Mouse (Mus musculus) gastrocnemius, adult 8-10 months (tissue): Measurements from ENCODE around the gene Tfpi. TPM values are rescaled to one million over a fixed set of nuclear protein-coding genes. Genes with fewer than 3 reads are reported as not detected.
"Not testable (repeated sequence)": the region's sequence is repeated elsewhere in the genome, so short reads cannot be mapped to it uniquely, and the experiment has no call there.

ENCODE experiments used
- DNase-seq, 2 experiments: peaks; one replicate each; pipeline ENCODE4 v3.0.0; 2022; ENCODE audit warnings: low spot score in 2 of 2
- total RNA-seq, 4 experiments: library from RNA; stranded (reverse); gene quantifications; 2 replicates each; pipeline ENCODE4 v1.2.4; 2022

Tfpi gene
- 1 to 10 TPM; 1.7 to 3.3 (median 2.2) TPM for total RNA-seq

- DNase-seq: no peak
Measured at GRCm38 (mm10) chr2:84476577-84476976, at the start of gene Tfpi. Gene Tfpi (minus strand): TSS chr2:84476775.

DNA sequence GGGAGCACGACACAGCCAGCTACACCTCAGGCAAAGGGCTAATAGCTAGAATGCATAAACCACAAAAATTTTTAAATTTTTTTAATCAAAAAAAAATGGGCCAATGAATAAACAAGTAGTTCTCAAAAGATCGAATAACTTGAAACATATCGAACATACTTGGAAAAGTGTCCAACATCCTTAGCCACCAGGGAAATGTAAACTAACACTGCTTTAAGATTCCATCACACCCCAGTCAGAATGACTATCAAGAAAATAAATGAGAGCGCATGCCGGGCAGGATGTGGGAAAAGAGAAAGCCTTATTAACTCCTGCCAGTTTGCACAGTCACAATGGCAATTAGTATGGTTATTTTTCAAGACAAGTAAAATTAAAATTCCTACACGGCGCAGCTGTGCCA is 49.6 kb upstream of the Tfpi start:
- DNase-seq: no peak

DNA sequence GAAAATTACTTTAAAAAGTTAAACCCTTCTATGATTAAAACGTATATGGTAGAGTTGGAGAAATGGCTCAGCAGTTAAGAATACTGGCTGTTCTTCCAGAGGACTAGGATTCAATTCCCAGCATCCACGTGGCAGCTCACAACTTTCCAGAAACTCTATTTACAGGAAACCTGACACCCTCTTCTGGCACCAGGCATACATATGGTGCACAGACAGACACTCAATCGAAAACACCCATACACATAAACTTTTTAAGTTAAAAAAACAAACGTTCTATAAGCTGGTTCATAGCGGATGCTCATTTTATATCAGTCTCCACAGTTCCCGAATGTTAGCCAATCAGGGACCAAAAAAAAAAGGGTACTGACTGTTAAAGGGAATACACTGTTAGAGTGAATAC is 49.2 kb upstream of the Tfpi start:
- no peak for DNase-seq

GRCm38 (mm10) chr2:84525047-84525446 is 48.5 kb upstream of the Tfpi start:
- DNase-seq: no peak

- no peak for DNase-seq
Measured at GRCm38 (mm10) chr2:84523994-84524393, 47.4 kb upstream of the Tfpi start.

- no peak for DNase-seq
Measured at GRCm38 (mm10) chr2:84523103-84523865, 46.7 kb upstream of the Tfpi start.

DNA sequence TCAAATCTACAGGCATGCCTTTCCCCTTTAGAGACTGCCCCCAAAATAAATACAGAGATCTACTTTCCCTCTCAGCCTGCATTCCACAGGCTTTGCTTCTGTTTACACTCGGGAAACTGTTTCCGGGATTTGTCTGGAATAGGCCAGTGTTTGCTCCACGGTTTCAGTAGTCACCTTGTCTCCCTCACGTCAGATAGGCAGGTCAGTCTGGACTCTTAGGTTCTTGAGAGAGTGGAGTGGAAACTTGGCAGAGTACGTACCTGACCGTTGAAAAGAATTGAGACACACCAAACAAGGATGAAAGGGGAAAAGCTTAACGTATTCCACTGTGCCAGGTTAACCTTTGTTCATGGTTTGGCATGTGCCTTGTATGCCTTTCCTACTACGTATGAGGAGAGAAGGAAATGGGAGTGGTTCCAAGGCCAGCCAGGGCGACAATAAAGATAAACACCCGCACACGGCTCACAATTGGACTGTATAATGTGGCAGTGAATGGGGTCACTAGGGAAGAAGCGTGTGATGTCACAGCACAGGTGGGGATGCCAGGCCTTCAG is 43.0 kb upstream of the Tfpi start:
- DNase-seq: no peak

DNA sequence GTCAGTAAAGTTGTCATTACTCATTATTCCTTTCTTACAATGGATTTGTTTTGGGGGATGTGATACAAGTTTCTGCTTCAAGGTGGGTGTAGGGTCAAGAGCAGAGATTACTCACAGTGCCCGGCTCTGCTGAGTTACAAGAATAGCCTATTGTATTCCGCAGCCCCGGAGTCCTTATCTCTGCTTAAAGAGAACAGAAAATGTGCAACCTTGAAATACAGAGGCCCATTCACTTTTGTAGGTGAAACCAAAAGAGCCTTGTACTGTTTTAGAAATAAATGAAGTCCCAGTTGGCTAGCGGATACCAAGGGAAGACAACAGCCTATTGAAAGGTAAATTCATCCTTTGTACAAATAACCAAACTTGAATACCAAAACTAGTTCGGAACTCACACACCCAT is 42.2 kb upstream of the Tfpi start:
- DNase-seq: no peak

- no peak for DNase-seq
Measured at GRCm38 (mm10) chr2:84513281-84513680, 36.7 kb upstream of the Tfpi start.

- no peak for DNase-seq
Measured at GRCm38 (mm10) chr2:84511508-84511907, 34.9 kb upstream of the Tfpi start.

GRCm38 (mm10) chr2:84511036-84511435 is 34.5 kb upstream of the Tfpi start:
- DNase-seq: no peak

- not testable (repeated sequence) for DNase-seq
Measured at GRCm38 (mm10) chr2:84504954-84505394, 28.4 kb upstream of the Tfpi start.

- no peak for DNase-seq
Measured at GRCm38 (mm10) chr2:84504285-84504684, 27.7 kb upstream of the Tfpi start.

DNA sequence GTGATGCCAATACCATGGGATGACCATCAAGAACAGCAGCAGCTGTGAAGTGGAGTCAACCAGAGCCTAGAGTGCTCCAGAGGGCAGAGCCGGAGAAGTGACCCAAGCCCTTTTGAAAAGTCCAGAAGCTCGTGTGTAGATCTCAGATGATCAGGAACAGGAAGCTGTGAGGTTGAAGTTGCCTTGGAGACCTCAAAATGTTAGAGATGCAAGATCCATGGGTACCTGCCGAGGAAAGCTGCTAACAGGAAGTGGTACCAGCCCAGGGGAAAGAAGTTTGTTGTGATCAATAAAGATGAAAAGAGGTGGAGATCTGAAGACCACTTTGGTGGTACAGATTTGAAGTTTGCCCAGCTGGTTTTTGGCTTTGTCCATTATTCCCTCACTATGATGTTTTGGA is 22.3 kb upstream of the Tfpi start:
- DNase-seq: no peak

GRCm38 (mm10) chr2:84495108-84495507 is 18.5 kb upstream of the Tfpi start:
- DNase-seq: no peak

DNA sequence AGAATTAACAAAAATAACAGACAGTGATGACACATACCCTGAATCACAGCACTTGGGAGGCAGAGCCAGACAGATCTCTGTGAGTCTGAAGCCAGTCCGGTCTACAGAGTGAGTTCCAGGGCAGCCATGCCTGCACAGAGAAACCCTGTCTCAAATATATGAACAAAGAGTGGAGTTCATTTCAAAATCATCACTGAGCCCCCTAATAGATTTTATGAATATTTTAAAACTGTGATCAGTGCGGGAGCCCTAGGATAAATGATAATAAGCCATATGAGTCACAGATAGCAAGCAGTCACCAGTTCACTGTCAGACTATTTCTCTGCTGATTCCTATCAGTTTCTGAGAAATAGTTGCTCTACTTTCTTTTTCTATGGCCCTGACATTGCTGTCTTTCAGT is 17.1 kb upstream of the Tfpi start:
- DNase-seq: no peak

DNA sequence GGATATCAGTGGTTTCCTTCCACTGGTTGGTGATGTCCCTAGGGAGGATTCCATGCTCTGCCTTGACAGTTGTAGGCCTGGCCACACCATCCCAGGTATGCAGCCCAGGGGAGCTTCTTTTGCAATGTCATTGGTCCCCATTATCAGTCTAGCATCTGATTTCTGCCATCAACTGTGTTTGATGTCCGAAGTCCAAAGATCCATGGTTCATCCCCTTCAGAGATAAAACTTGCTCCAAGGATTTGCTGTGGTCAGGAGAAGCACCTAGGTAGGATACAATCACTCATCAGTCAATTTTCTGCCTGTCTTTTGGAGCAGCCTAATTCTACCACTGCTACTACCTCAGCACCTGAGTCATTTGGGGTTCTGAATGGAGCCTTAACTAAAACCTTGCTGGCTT is 15.1 kb upstream of the Tfpi start:
- DNase-seq: no peak

DNA sequence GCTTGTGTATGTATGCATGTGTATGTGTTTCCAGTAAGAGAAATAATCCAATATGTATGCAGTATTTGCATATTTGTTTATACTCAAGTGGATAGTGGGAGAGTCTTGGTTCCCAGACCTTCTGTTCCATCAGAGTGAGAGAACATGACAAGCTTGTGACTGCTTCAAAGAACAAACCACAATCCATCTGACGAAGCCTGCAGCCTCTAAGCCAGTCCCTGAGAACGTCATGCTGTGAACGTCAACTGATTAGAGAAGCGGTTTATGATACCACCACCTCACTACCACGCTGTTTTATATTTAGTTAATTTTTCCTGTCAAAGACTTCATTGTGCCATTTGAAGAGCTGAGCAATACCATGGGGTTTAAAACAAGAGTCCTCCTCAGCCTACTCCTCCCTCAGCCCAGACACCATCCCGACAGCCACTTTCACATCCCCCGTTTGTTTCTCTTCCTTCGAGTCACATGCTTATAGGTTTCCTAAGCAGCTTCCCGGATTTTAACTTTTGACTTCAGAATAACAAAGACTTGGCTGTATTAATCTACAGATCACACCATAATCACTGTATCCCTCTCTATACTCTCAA is 11.2 kb upstream of the Tfpi start:
- DNase-seq: no peak

- peak in 1 of 2 experiments; percentile 9 for DNase-seq
Measured at GRCm38 (mm10) chr2:84481863-84482262, 5.3 kb upstream of the Tfpi start.

GRCm38 (mm10) chr2:84479036-84479435 is 2.5 kb upstream of the Tfpi start:
- DNase-seq: no peak

- DNase-seq: no peak
Measured at GRCm38 (mm10) chr2:84477759-84478158, 1.2 kb upstream of the Tfpi start.

DNA sequence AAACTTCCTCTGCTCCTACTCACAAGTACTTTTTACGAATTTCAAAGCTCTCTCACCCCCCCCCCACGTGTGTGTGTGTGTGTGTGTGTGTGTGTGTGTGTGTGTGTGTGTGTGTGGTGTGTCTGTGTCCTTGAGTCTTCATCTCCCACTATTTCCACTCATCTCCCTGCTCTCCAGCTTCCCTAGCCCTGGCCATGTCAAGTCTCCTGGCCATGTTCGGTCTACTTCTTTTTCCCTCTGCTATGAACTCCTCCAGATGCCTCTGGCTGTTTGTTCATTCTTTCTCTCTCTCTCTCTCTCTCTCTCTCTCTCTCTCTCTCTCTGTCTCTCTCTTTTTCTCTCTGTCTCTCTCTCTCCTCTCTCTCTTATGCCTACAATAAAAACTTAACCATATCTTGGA is 444 bp downstream of the Tfpi start:
- DNase-seq: no peak

- DNase-seq: no peak
Measured at GRCm38 (mm10) chr2:84475601-84476000, 974 bp downstream of the Tfpi start.
